Mouse (Mus musculus): ENCODE data around the gene Dtnbp1. TPM values are rescaled to one million over a fixed set of nuclear protein-coding genes. Genes with fewer than 3 reads are reported as not detected.

Gene Dtnbp1
- total RNA-seq (2021): 10 to 100 TPM; 38.1 to 47.0 TPM
- long read RNA-seq, experiment 1, transcript Dtnbp1-201 (10 exons, 1,362 nt): major isoform, 61 of 83 reads
- long read RNA-seq, experiment 1, partial matches to known transcripts: 4 of 83 reads
- long read RNA-seq, experiment 1, other reads (novel, unspliced or antisense): 16 of 83 reads
- long read RNA-seq, experiment 2, transcript Dtnbp1-201 (10 exons, 1,362 nt): major isoform, 72 of 96 reads
- long read RNA-seq, experiment 2, partial matches to known transcripts: 5 of 96 reads
- long read RNA-seq, experiment 2, other reads (novel, unspliced or antisense): 16 of 96 reads

DNA sequence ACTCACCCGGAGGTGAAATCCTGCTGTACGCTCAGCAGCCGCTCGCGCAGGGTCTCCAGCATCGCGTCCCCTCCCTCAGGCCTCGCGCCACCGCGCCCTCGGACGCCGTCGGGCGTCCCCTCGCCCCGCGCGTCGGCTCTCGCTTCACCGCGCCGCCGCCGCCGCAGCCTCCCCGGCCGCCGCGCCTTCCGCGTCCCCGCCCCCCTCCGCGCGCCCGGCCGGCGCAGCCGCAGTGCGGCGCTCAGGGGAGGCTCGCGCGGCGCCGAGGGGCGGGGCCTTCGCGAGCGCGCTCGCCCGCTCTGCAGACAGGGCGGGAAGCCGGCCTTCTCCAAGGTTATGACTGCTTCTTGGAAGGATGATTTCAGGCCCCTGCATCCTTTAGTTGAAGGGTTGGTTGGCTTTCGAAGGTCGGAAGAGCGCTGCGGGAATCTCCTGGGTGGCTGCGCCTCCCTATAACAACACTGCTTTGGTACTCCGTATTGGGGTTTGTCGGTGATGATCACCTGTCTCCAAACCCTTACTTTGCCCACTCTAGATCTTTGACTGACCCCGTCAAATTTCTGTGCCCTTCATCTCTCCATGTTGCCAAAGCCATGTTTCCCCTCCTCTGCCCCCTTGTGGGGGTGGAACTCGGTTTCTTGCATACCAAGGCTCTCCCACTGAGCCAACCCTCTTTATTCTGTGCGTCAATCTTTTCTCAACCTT, at the start of gene Dtnbp1:
Dtnbp1 (minus strand) TSS at position 237 of the 705 bp plus-strand sequence.
- peak; percentile 59 to 70 for DNase-seq
- intact Hi-C loops (cut with DNase I): no loop called here

- intact Hi-C loops (cut with DNase I): loop anchor here (5.0 kb wide), 1 partner anchor 368 kb away; no protein-coding TSS in a partner anchor
- no peak for DNase-seq
Observed at GRCm38 (mm10) chr13:45049261-45050020, 47.5 kb upstream of the Dtnbp1 start.

- no peak for DNase-seq
- intact Hi-C loops (cut with DNase I): no loop called here
Observed at GRCm38 (mm10) chr13:45043466-45043865, 41.5 kb upstream of the Dtnbp1 start.

GRCm38 (mm10) chr13:45040741-45041140, 38.8 kb upstream of the Dtnbp1 start:
- no peak for DNase-seq
- intact Hi-C loops (cut with DNase I): no loop called here

DNA sequence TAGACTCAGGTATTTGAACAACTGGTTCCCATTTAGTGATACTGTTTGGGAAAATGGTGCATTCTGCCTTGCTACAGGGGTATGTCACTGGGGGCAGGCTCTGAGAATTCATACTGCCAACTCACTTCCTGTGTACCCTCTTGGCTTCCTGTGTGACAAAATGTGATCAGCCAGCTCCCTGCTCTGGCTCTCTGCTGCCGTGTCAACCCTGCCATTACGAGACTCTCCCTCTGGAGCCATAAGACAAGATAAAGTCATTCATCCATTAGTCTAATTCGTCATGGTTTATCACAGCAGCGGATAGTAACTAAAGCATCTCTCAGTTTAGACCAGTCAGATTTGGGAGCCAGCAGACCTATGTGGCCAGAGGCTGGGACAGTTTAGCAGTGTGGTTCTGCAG, 38.2 kb upstream of the Dtnbp1 start:
- DNase-seq: no peak
- intact Hi-C loops (cut with DNase I): no loop called here

DNA sequence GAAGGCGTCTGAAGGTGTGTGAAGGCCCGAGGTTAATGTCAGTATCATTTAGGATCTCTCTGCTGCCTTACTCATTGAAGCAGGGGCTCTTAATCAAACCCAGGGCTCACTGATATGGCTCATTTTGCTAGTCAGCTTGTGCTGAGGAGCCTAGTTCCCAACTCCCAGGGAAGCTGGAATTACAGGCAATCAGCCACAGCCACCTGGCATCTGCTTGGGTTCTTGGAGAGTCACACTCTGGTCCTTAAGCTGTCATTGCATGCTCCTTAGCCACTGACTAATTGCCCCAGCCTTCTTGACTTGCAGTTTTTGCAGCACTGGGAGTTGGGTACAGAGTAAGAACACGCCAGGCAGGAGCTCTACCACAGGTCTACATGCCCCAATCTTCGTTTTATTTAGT, 34.5 kb upstream of the Dtnbp1 start:
- DNase-seq: no peak
- intact Hi-C loops (cut with DNase I): no loop called here

DNA sequence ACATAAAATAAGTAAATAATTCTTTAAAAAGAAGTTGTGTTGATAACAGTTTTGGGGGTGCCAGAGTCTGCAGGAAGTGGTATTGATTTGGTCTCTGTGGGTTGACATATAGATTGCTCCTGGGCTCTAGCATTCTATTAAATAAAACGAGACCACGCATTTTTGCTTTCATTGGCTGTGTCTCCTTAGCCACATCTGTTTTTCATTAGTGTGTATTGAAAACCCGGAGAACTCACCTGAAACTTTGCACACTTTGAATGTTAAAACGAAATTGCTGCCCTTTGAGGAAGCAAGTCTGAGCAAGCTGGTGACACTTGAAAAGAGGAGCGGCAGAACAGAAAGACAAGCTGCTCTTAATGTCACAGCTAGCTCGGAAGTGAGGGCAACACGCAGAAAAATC, 32.8 kb upstream of the Dtnbp1 start:
- intact Hi-C loops (cut with DNase I): no loop called here

GRCm38 (mm10) chr13:45033360-45033759, 31.4 kb upstream of the Dtnbp1 start:
- DNase-seq: no peak
- intact Hi-C loops (cut with DNase I): no loop called here

More for the DNA sequence above, 32.8 kb upstream of the Dtnbp1 start:
- DNase-seq: no peak

DNA sequence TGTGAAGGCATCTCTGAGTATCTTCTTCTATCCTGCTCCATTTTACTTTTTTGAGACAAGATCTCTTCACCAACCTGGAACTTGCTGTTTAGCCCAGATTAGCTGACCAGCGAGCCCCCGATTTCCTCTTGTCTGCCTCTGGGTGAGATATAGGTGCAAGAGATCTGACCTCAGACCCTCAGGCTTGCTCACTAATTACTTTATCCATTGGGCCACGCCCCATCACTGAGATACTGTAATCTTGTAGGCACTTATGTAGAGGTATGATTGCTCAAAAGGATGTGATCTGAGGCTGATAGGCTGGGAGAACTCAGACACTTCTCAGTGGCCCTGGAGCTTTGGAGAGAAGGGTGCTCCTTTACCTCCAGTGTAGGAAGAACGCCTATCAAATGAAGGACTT, 30.5 kb upstream of the Dtnbp1 start:
- no peak for DNase-seq
- intact Hi-C loops (cut with DNase I): no loop called here

DNA sequence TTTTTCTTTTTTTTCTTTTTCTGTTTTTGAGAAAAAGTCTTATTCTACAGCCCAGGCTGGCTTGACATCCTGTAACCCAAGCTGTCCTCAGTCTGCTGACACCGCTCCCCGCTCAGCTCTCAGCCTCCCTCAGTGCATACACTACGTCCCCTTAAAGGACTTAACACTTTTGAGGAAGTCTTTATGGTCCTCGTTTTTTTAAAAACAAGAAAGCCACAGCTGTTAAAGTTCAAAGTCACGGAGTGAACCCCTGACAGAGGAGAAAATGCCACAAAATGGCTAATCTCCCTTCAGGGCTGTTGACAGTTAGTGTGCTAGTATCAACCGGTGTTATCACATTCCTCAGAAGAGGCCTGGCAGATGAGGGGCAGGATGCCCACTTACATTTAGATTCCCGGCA, 29.8 kb upstream of the Dtnbp1 start:
- intact Hi-C loops (cut with DNase I): loop anchor here (2.0 kb wide), 2 partner anchors 411 to 445 kb away; no protein-coding TSS in a partner anchor
- DNase-seq: no peak

DNA sequence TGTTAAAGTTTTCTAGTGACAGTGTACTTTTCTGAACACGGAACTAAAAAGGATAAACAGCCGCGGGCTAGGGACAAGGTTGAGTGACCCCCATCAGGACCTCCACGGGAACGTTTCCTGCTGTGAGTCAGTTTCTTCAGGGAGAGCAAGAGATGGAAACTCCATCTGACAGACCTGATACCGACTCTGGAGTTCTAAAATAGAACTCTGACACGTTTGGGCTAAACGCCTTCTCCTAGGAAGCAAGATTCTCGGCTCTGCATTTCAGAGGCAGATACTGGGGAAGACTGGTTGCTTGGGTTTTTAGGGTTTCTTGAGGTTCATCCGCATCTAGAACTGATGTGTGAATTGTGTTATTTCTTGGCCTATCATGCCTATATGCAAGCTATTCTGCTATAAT, 29.4 kb upstream of the Dtnbp1 start:
- DNase-seq: no peak
- intact Hi-C loops (cut with DNase I): loop anchor here (2.0 kb wide), 2 partner anchors 411 to 445 kb away; no protein-coding TSS in a partner anchor

- intact Hi-C loops (cut with DNase I): loop anchor here (2.0 kb wide), 2 partner anchors 412 to 446 kb away; no protein-coding TSS in a partner anchor
- DNase-seq: peak; percentile 80 to 85
Observed at GRCm38 (mm10) chr13:45030830-45031229, 28.9 kb upstream of the Dtnbp1 start.

DNA sequence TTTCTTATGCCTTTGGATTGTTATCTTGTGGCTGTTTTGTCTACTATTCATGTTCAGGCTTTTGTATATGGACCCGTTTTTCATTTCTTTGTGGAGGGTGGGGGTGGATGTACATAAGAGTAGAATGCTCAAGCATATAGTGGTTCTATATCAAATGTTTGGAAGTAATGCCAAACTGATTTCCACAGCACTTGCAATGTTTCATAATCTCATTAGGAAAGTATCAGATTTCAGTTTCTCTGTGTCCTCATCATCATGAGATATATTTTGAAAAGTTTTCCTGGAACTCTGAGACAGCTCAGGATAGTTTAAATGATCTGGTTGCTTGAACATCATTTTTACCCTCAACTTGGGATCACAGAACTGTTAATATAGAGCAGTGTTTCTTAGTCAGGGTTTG, 27.8 kb upstream of the Dtnbp1 start:
- intact Hi-C loops (cut with DNase I): loop anchor here (2.0 kb wide), 2 partner anchors 413 to 447 kb away; no protein-coding TSS in a partner anchor

DNA sequence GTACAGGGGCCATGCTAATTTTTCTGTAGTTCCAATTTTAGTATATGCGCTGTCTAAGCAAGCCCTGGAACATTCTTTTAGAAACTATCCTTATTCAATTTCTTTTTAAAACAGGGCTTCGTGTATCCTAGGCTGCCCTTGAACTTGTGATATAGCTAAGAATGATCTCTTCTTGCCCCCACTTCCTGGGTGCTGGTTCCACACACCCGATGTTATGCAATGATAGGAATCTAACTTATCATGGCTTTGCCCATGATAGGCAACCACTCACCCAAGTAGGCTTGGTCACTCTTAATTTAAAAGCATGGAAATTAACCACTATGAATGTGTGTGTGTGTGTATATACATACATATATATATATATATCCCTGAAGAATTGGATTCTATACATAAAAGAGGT, 24.3 kb upstream of the Dtnbp1 start:
- no peak for DNase-seq
- intact Hi-C loops (cut with DNase I): no loop called here

More for the DNA sequence above, 27.8 kb upstream of the Dtnbp1 start:
- no peak for DNase-seq

GRCm38 (mm10) chr13:45024821-45025220, 22.9 kb upstream of the Dtnbp1 start:
- intact Hi-C loops (cut with DNase I): no loop called here
- DNase-seq: no peak

DNA sequence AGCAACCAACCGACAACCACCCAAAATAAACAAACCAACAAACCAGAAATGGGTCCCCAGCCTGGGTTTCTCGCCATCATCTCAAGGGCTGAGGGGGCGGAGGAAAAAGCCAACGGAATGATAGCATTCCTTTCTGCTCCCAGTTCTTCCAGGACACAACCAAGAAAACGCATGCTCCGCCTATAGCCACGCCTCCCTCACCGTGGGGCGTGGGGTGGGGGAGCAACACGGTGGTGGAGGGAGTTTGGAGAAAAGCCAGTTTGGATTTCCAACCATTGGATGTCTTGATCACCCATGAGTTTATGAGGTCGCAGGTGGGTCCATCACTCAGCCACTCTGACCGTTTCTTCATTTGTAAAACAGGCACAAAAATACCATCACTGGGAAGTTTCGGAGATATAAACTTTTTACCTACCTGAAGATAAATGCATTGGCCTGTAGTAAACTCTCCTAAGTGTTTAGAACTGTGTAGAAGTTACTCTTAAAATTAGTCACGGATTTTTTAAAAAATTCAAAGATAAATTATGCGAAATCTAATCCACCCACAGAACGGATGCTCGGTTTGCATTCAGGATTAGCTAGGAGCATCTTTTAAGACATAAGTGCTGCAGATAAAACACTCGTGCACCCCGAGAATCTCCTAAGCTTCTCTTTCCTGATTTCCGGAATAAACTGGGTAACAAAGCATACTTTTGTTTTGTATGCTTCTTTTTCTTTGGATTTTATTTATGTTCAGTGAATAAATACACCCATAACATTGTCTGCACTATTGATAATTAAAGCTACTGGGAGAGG, 21.6 kb upstream of the Dtnbp1 start:
- DNase-seq: no peak
- intact Hi-C loops (cut with DNase I): no loop called here

DNA sequence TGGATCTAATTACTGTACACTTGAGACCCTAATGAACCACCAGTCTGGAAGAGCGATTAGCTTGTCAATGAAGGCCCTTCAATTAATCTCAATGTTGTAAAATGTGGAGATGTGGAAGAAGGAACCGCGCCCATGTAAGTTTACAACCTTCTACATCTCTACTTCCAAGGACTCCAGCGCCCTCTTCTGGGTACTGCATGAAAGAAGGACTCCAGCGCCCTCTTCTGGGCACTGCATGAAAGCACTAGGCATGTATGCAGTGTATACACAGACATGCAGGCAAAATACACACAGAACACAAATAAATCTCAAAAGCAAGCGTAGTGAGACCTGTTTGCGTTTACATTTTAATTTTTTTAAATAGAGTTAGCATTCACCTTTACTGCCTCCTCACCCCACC, 6.2 kb upstream of the Dtnbp1 start:
- intact Hi-C loops (cut with DNase I): no loop called here

GRCm38 (mm10) chr13:45007726-45008125, 5.8 kb upstream of the Dtnbp1 start:
- no peak for DNase-seq
- intact Hi-C loops (cut with DNase I): no loop called here

More for the DNA sequence above, 6.2 kb upstream of the Dtnbp1 start:
- no peak for DNase-seq

DNA sequence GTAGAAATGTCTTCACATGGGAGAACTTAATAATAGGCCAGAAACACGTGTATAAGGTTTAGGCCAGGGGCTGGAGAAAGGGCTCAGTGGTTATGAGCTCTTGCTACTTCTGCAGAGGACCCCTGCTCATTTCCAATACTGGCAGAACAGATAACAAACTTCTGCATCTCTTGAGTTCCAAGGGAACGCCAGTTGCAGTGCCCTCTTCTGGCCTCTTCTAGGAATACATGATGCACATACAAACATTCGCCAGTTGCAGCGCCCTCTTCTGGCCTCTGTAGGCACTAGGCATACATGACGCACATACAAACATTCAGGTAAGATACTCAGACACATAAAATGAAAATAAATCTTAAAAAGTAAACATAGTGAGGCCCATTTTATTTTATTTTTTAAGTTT, 4.5 kb upstream of the Dtnbp1 start:
- intact Hi-C loops (cut with DNase I): no loop called here
- no peak for DNase-seq

- DNase-seq: no peak
- intact Hi-C loops (cut with DNase I): no loop called here
Observed at GRCm38 (mm10) chr13:45005861-45006260, 3.9 kb upstream of the Dtnbp1 start.
